Mouse (Mus musculus): Measurements from ENCODE around the gene Pomgnt2. TPM values are rescaled to one million over a fixed set of nuclear protein-coding genes. Genes with fewer than 3 reads are reported as not detected.

Pomgnt2 gene
- polyA plus RNA-seq, 1 experiment = 7.5 TPM

DNA sequence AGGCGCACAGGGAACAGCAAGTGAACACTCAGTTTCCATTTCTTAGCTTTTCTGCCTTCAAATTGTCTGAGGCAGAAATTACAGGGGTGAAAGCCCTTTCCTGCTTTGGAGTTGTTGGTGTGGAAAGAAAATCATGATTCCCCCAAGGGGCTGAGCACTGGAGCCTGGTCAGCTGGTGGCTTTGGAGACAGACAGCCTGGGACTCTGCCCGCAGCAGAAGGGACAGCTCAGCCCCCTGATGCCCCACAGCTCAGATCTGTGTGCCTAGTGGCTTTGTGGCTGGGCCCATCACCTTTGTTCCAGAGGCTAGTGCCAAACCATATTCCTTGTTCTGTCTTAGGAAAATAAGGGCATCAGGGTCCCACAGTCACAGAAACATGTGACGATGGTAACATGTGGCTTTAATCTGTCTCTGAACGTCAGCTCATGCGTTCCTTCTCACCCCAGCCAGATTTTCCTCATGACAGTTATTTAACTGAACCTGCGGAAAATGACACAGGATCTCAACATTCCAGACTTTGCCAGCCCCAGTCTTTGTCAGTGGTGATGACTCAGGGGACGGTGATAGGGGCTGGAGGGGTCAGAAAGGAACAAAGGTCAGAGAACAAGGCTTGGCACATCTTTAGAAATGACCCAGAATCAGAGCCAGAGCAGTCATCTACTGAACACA, 36.8 kb downstream of the Pomgnt2 start:
- Histone ChIP-seq H3K27ac (ENCODE audit: insufficient read depth, low read length) (no peak overlapping the region), H3K4me3 (ENCODE audit: low read depth, low read length) (no peak overlapping the region), H3K36me3 (ENCODE audit: control insufficient read depth, insufficient read depth, low read length, poor library complexity, severe bottlenecking) (no peaks in the 10 kb centered on the region), H3K9me3 (replicated peaks; ENCODE audit: control insufficient read depth, insufficient read depth, low read length, poor library complexity, severe bottlenecking) (no peaks in the 10 kb centered on the region), H3K27me3 (ENCODE audit: control insufficient read depth, insufficient read depth, low read length, poor library complexity, severe bottlenecking) (no peaks in the 10 kb centered on the region), H3K4me1 (ENCODE audit: control insufficient read depth, insufficient read depth, low read length) (no peaks in the 10 kb centered on the region), H3K9ac (ENCODE audit: low read depth, poor library complexity, severe bottlenecking) (no peak overlapping the region)
- TF ChIP-seq EP300 (IDR thresholded peaks at IDR 0.05; ENCODE audit: insufficient read depth, low read depth, low read length) (no peak), CTCF (IDR thresholded peaks at IDR 0.05; ENCODE audit: low read depth, low read length) (no peak), POLR2A (IDR thresholded peaks at IDR 0.05; ENCODE audit: insufficient read depth, low read length) (no peak)

DNA sequence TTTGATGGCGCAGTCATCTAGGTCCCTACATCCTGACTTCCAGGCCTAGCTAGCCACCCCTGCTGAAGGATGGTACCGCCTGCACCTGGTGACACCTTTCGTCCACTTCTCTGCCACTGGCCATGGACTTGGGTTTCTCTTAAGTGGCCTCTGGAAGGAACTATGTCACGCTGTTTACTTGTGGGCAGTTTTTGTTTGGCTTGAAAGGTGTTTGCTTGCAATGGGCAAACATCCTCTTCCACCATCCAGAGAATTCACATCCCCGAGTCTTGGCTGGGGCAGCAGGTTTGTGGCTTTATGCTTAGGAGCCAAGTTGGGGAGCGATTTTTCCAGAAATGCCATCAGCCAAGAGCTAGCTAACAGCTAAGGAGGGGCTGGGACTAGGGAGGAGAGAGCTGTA, 44.3 kb downstream of the Pomgnt2 start:
- Histone ChIP-seq H3K9ac (ENCODE audit: low read depth, poor library complexity, severe bottlenecking) (no peak overlapping the region), H3K27ac (ENCODE audit: insufficient read depth, low read length) (no peak overlapping the region), H3K4me1 (ENCODE audit: control insufficient read depth, insufficient read depth, low read length) (no peaks in the 10 kb centered on the region), H3K27me3 (ENCODE audit: control insufficient read depth, insufficient read depth, low read length, poor library complexity, severe bottlenecking) (no peaks in the 10 kb centered on the region), H3K36me3 (ENCODE audit: control insufficient read depth, insufficient read depth, low read length, poor library complexity, severe bottlenecking) (no peaks in the 10 kb centered on the region), H3K4me3 (ENCODE audit: low read depth, low read length) (no peak overlapping the region), H3K9me3 (replicated peaks; ENCODE audit: control insufficient read depth, insufficient read depth, low read length, poor library complexity, severe bottlenecking) (no peaks in the 10 kb centered on the region)
- TF ChIP-seq EP300 (IDR thresholded peaks at IDR 0.05; ENCODE audit: insufficient read depth, low read depth, low read length) = no peak
- TF ChIP-seq CTCF (IDR thresholded peaks at IDR 0.05; ENCODE audit: low read depth, low read length) = no peak
- no peak for TF ChIP-seq POLR2A (IDR thresholded peaks at IDR 0.05; ENCODE audit: insufficient read depth, low read length)

DNA sequence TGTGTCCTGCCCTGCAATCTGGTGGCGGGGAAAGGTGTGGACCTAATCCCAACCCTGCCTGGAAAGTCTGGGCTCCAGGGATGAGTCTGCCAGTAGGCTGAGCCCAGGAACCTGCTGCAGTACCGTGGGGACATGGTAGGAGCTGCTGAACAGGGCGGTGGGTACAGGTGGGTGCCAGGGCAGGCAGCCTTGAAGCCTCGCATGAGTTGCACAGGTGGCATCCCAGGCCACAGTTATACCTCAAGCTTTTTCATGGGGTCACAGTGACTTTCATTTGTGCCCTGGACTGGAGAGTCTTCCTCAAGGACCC, 45.8 kb downstream of the Pomgnt2 start:
- peak overlapping the region; percentile 21 for H3K4me3 ChIP-seq (ENCODE audit: low read depth, low read length)
- no peaks in the 10 kb centered on the region for H3K36me3 ChIP-seq (ENCODE audit: control insufficient read depth, insufficient read depth, low read length, poor library complexity, severe bottlenecking)
- H3K4me1 ChIP-seq (ENCODE audit: control insufficient read depth, insufficient read depth, low read length) = no peaks in the 10 kb centered on the region
- no peak overlapping the region for H3K27ac ChIP-seq (ENCODE audit: insufficient read depth, low read length)
- H3K9ac ChIP-seq (ENCODE audit: low read depth, poor library complexity, severe bottlenecking) = no peak overlapping the region
- no peak for TF ChIP-seq CTCF (IDR thresholded peaks at IDR 0.05; ENCODE audit: low read depth, low read length)
- no peak for TF ChIP-seq POLR2A (IDR thresholded peaks at IDR 0.05; ENCODE audit: insufficient read depth, low read length)
- TF ChIP-seq EP300 (IDR thresholded peaks at IDR 0.05; ENCODE audit: insufficient read depth, low read depth, low read length) = no peak
- H3K9me3 ChIP-seq (replicated peaks; ENCODE audit: control insufficient read depth, insufficient read depth, low read length, poor library complexity, severe bottlenecking) = no peaks in the 10 kb centered on the region
- H3K27me3 ChIP-seq (ENCODE audit: control insufficient read depth, insufficient read depth, low read length, poor library complexity, severe bottlenecking) = no peaks in the 10 kb centered on the region

DNA sequence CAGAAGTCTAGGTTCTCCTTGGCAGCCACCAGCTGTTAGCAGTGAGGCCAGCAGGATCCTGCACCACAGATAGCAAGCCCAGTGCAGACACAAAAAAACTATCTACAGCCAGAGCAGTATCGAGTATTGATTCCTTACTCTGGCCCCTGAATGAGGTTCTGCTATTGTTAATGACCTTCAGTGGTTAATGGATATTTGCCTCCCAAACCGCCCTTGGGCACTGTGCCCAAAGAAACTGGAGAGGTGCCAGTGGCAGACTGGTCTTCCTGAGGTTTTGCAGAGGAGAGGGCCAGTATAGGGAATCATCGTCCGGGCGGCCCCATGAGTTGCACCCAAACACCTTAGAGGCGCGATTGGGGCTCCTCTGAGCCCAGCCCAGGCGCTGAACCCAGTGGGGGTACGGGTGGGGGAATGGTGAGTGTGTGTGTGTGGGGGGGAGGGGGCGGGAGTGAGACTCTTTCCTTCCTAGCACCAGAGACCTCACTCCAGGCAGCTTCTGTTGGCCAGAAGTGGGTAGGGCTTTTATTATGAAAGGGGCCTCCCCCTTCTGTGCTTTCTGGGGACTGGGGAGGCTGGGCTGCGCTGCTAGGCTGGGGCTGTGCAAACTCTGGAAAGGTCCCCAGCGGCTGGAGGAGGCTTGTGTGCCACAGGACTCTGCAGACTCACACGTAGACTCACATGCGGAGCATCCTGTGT, 46.3 kb downstream of the Pomgnt2 start, which contains the start of gene Fam198a:
Gene Fam198a, plus strand, starts transcription at position 571 of the 696 bp plus-strand sequence.
- no peaks in the 10 kb centered on the region for H3K27me3 ChIP-seq (ENCODE audit: control insufficient read depth, insufficient read depth, low read length, poor library complexity, severe bottlenecking)
- H3K4me3 ChIP-seq (ENCODE audit: low read depth, low read length) = peak within 1 kb of the TSS; percentile 21
- no peaks in the 10 kb centered on the region for H3K36me3 ChIP-seq (ENCODE audit: control insufficient read depth, insufficient read depth, low read length, poor library complexity, severe bottlenecking)
- no peaks in the 10 kb centered on the region for H3K4me1 ChIP-seq (ENCODE audit: control insufficient read depth, insufficient read depth, low read length)
- TF ChIP-seq POLR2A (IDR thresholded peaks at IDR 0.05; ENCODE audit: insufficient read depth, low read length) = no peak
- no peak for TF ChIP-seq CTCF (IDR thresholded peaks at IDR 0.05; ENCODE audit: low read depth, low read length)
- no peak for TF ChIP-seq EP300 (IDR thresholded peaks at IDR 0.05; ENCODE audit: insufficient read depth, low read depth, low read length)
- H3K9me3 ChIP-seq (replicated peaks; ENCODE audit: control insufficient read depth, insufficient read depth, low read length, poor library complexity, severe bottlenecking) = no peaks in the 10 kb centered on the region
- no peak within 1 kb of the TSS for H3K9ac ChIP-seq (ENCODE audit: low read depth, poor library complexity, severe bottlenecking)
- H3K27ac ChIP-seq (ENCODE audit: insufficient read depth, low read length) = no peak within 1 kb of the TSS

DNA sequence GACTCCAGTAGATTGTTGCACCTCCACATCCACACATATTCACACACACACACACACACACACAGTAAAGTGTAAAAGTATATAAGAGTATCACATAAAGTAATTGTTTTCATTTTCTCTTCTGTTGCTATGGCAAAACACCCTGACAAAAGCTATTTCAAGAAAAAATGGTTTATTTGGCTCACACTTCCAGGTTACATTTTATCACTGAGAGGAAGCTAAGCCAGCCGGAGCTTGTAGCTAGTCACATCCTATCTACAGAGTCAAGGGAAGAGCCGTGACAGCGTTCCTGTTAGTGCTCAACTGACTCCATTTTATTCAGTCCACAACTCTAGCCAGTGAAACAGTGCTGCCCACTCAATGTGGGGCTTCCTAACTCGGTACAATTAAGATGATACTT, 48.5 kb downstream of the Pomgnt2 start:
- no peaks in the 10 kb centered on the region for H3K9me3 ChIP-seq (replicated peaks; ENCODE audit: control insufficient read depth, insufficient read depth, low read length, poor library complexity, severe bottlenecking)
- TF ChIP-seq POLR2A (IDR thresholded peaks at IDR 0.05; ENCODE audit: insufficient read depth, low read length) (no peak), EP300 (IDR thresholded peaks at IDR 0.05; ENCODE audit: insufficient read depth, low read depth, low read length) (no peak), CTCF (IDR thresholded peaks at IDR 0.05; ENCODE audit: low read depth, low read length) (no peak)

DNA sequence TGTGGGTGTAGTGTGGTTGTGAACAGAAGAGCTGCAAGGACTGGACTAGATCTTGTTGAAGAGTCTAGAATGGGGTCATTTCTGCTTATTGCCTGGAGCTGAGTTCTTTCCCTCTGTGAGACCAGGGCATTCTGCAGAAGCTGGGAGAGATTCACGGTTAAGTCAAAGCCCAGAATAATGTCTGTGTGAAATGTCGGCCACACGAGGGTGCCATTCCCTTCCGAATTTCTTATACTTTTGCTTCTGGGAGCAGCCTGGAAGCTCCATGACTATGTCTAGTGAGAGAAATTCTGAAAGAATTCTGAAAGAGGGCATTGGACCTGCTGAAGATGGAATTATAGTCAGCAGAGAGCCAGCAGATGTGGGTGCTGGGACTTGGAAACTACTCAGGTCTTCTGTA, 49.1 kb downstream of the Pomgnt2 start:
- Histone ChIP-seq H3K27me3 (ENCODE audit: control insufficient read depth, insufficient read depth, low read length, poor library complexity, severe bottlenecking) (no peaks in the 10 kb centered on the region; the same call in 1 of the 2 replicates), H3K9ac (ENCODE audit: low read depth, poor library complexity, severe bottlenecking) (no peak overlapping the region), H3K4me1 (ENCODE audit: control insufficient read depth, insufficient read depth, low read length) (no peaks in the 10 kb centered on the region), H3K9me3 (replicated peaks; ENCODE audit: control insufficient read depth, insufficient read depth, low read length, poor library complexity, severe bottlenecking) (no peaks in the 10 kb centered on the region), H3K27ac (ENCODE audit: insufficient read depth, low read length) (no peak overlapping the region), H3K4me3 (ENCODE audit: low read depth, low read length) (no peak overlapping the region), H3K36me3 (ENCODE audit: control insufficient read depth, insufficient read depth, low read length, poor library complexity, severe bottlenecking) (no peaks in the 10 kb centered on the region)
- TF ChIP-seq POLR2A (IDR thresholded peaks at IDR 0.05; ENCODE audit: insufficient read depth, low read length) (no peak), CTCF (IDR thresholded peaks at IDR 0.05; ENCODE audit: low read depth, low read length) (no peak)

More for the DNA sequence above, 48.5 kb downstream of the Pomgnt2 start:
- Histone ChIP-seq H3K9ac (ENCODE audit: low read depth, poor library complexity, severe bottlenecking) (no peak overlapping the region), H3K27ac (ENCODE audit: insufficient read depth, low read length) (no peak overlapping the region), H3K4me3 (ENCODE audit: low read depth, low read length) (no peak overlapping the region), H3K36me3 (ENCODE audit: control insufficient read depth, insufficient read depth, low read length, poor library complexity, severe bottlenecking) (no peaks in the 10 kb centered on the region), H3K27me3 (ENCODE audit: control insufficient read depth, insufficient read depth, low read length, poor library complexity, severe bottlenecking) (no peaks in the 10 kb centered on the region; the same call in 1 of the 2 replicates), H3K4me1 (ENCODE audit: control insufficient read depth, insufficient read depth, low read length) (no peaks in the 10 kb centered on the region)
